Mouse (Mus musculus) midbrain, postnatal 0 days (tissue): Measurements from ENCODE around the gene Kit. TPM values are rescaled to one million over a fixed set of nuclear protein-coding genes. Genes with fewer than 3 reads are reported as not detected.

ENCODE experiments used
- ATAC-seq: fragments of 200-750 bp; cut with Nextera tagmentation; 2 replicates; pipeline ENCODE4 v1.8.0; 2017; ENCODE audit warnings: moderate number of reproducible peaks, mild to moderate bottlenecking, moderate TSS enrichment, moderate library complexity; ENCODE audit not compliant: low FRiP score
- DNase-seq: peaks from one replicate; pipeline ENCODE4 v3.0.0-alpha.2; 2015; ENCODE audit warnings: low spot score
- H3K27ac ChIP-seq: fragments of 300-500 bp; sonication (generic); 2 replicates; pipeline ENCODE4 v1.5.1; 2014; ENCODE audit warnings: low read depth, mild to moderate bottlenecking, low read length, mixed read lengths
- H3K27me3 ChIP-seq: fragments of 300-500 bp; sonication (generic); 2 replicates; pipeline ENCODE4 v1.6.1; 2014; ENCODE audit warnings: low read length, control low read depth, mixed read lengths; ENCODE audit not compliant: insufficient read depth
- H3K36me3 ChIP-seq: fragments of 300-500 bp; sonication (generic); 2 replicates; pipeline ENCODE4 v1.6.1; 2014; ENCODE audit warnings: low read length, control low read depth, mixed read lengths; ENCODE audit not compliant: insufficient read depth
- H3K4me1 ChIP-seq: fragments of 300-500 bp; sonication (generic); 2 replicates; pipeline ENCODE4 v1.6.1; 2014; ENCODE audit warnings: mild to moderate bottlenecking, control low read depth, antibody characterized with exemption, low read length, mixed read lengths; ENCODE audit not compliant: insufficient read depth
- H3K4me2 ChIP-seq: fragments of 300-500 bp; sonication (generic); 2 replicates; pipeline ENCODE4 v1.6.1; 2014; ENCODE audit warnings: low read depth, mild to moderate bottlenecking, low read length, mixed read lengths; ENCODE audit not compliant: poor library complexity, severe bottlenecking
- H3K4me3 ChIP-seq: fragments of 300-500 bp; sonication (generic); 2 replicates; pipeline ENCODE4 v1.5.1; 2014; ENCODE audit warnings: low read depth, mild to moderate bottlenecking, low read length, moderate library complexity
- H3K9ac ChIP-seq: fragments of 300-500 bp; sonication (generic); replicated peaks from 2 replicates; pipeline ENCODE4 v1.6.1; 2014; ENCODE audit warnings: mild to moderate bottlenecking, low read length, moderate library complexity, mixed read lengths; ENCODE audit not compliant: poor library complexity, severe bottlenecking
- H3K9me3 ChIP-seq: fragments of 300-500 bp; sonication (generic); 2 replicates; pipeline ENCODE4 v1.6.1; 2016; ENCODE audit warnings: low read length, control low read depth
- CTCF ChIP-seq: IDR thresholded peaks from 2 replicates; pipeline ENCODE4 v1.5.1; 2016; ENCODE audit warnings: antibody characterized with exemption, mild to moderate bottlenecking
- WGBS: fragments of 180-500 bp; shearing (Covaris S2); extraction: QIAGEN DNeasy Blood & Tissue Kit; methylation state at CpG from one replicate; pipeline ENCODE4 v1.1.7; 2014; 5-methylcytosine and 5-hydroxymethylcytosine counted together
- polyA plus RNA-seq: library from polyadenylated mRNA; unstranded; fragments of >200 nt; fragmentation: Nextera tagmentation; extraction: Ambion mirVana; gene quantifications from 2 replicates; pipeline ENCODE4 v1.2.1, GENCODE M21; 2015
- total RNA-seq: library from RNA; depleted of rRNA; stranded (reverse); fragments of >200 nt; gene quantifications from 2 replicates; pipeline ENCODE4 v1.2.3, GENCODE M21; 2014

The Kit gene
- total and polyA plus RNA-seq, 2 experiments from 2014 or later: 29.9 to 51.6 TPM

GRCm38 (mm10) chr5:75705421-75705820 is 130.7 kb downstream of the Kit start:
- H3K4me1 ChIP-seq: no peaks in the 10 kb centered on the region
- DNase-seq (no peak), ATAC-seq (no peak)
- H3K27ac ChIP-seq: no peak overlapping the region
- no peaks in the 10 kb centered on the region for H3K36me3 ChIP-seq
- WGBS: 97% methylated on average over 1 of the region's 1 CpGs
- no peaks in the 10 kb centered on the region for H3K27me3 ChIP-seq
- no peak for TF ChIP-seq CTCF
- no peak overlapping the region for H3K9ac ChIP-seq
- no peak overlapping the region for H3K4me3 ChIP-seq
- H3K4me2 ChIP-seq: no peak overlapping the region
- H3K9me3 ChIP-seq: no peaks in the 10 kb centered on the region
